Mouse (Mus musculus) midbrain, embryonic 10.5 days (tissue): ENCODE data around the gene Smpd2. TPM values are rescaled to one million over a fixed set of nuclear protein-coding genes. Genes with fewer than 3 reads are reported as not detected.
A peak's percentile ranks its signal among the peaks of the same experiment; 100 is the strongest.

Experiments
- DNase-seq: peaks from one replicate; pipeline ENCODE4 v3.0.0-alpha.2; 2017; ENCODE audit warnings: low spot score
- H3K27ac ChIP-seq: fragments of 300-500 bp; sonication (generic); replicated peaks from 2 replicates; pipeline ENCODE4 v1.5.1; 2016; ENCODE audit warnings: mild to moderate bottlenecking
- H3K27me3 ChIP-seq: fragments of 300-500 bp; sonication (generic); 2 replicates; pipeline ENCODE4 v1.6.1; 2016; ENCODE audit warnings: low read depth, mild to moderate bottlenecking; ENCODE audit not compliant: poor library complexity, severe bottlenecking
- H3K36me3 ChIP-seq: fragments of 300-500 bp; sonication (generic); 2 replicates; pipeline ENCODE4 v1.6.1; 2016; ENCODE audit warnings: mild to moderate bottlenecking, moderate library complexity
- H3K4me1 ChIP-seq: fragments of 300-500 bp; sonication (generic); 2 replicates; pipeline ENCODE4 v1.6.1; 2016
- H3K4me3 ChIP-seq: fragments of 300-500 bp; sonication (generic); 2 replicates; pipeline ENCODE4 v1.5.1; 2016; ENCODE audit warnings: mild to moderate bottlenecking, moderate library complexity
- H3K9me3 ChIP-seq: fragments of 300-500 bp; sonication (generic); replicated peaks from 2 replicates; pipeline ENCODE4 v1.6.1; 2016; ENCODE audit warnings: mild to moderate bottlenecking
- WGBS: fragments of 180-500 bp; shearing (Covaris S2); methylation state at CpG from one replicate; pipeline ENCODE4 v1.1.7; 2016; 5-methylcytosine and 5-hydroxymethylcytosine counted together
- polyA plus RNA-seq: library from polyadenylated mRNA; unstranded; fragments of >200 nt; fragmentation: Nextera tagmentation; extraction: Ambion mirVana; gene quantifications from 2 replicates; pipeline ENCODE4 v1.2.1, GENCODE M21; 2016

Gene Smpd2
- 68.7 and 72.2 TPM in 2 replicates for polyA plus RNA-seq

- Histone ChIP-seq H3K4me1 (peaks cover 48% of the 10 kb centered on the region), H3K9me3 (no peaks in the 10 kb centered on the region), H3K27me3 (0 out of 2 replicates have a peak, but pooled peaks cover 8% of the 10 kb centered on the region), H3K36me3 (peaks cover 37% of the 10 kb centered on the region), H3K4me3 (peak within 1 kb of the TSS; percentile 74), H3K27ac (peak within 1 kb of the TSS; percentile 92)
- peak; percentile 98 for DNase-seq
- WGBS: under 1% methylated on average over 50 of the region's 50 CpGs
Observed at GRCm38 (mm10) chr10:41489708-41490517, at the start of gene Smpd2, which contains the start of gene Ppil6. Smpd2 (minus strand) TSS chr10:41490369. Ppil6 (plus strand) TSS chr10:41490439.

GRCm38 (mm10) chr10:41538986-41539385 lies 48.8 kb upstream of the Smpd2 start:
- H3K4me1 ChIP-seq: peaks cover 9% of the 10 kb centered on the region
- peaks cover 49% of the 10 kb centered on the region for H3K36me3 ChIP-seq
- no peaks in the 10 kb centered on the region; the same call in 1 of the 2 replicates for H3K9me3 ChIP-seq
- no peak overlapping the region for H3K4me3 ChIP-seq
- DNase-seq: no peak
- no peaks in the 10 kb centered on the region for H3K27me3 ChIP-seq
- no peak overlapping the region for H3K27ac ChIP-seq
- 94% methylated on average over 4 of the region's 4 CpGs for WGBS

- WGBS: 96% methylated on average over 3 of the region's 3 CpGs
- Histone ChIP-seq H3K4me3 (no peak overlapping the region), H3K9me3 (no peaks in the 10 kb centered on the region; the same call in 1 of the 2 replicates), H3K36me3 (peaks cover 59% of the 10 kb centered on the region), H3K27ac (no peak overlapping the region), H3K27me3 (no peaks in the 10 kb centered on the region), H3K4me1 (peaks cover 8% of the 10 kb centered on the region)
- DNase-seq: no peak
Observed at GRCm38 (mm10) chr10:41537983-41538330, 47.8 kb upstream of the Smpd2 start.

DNA sequence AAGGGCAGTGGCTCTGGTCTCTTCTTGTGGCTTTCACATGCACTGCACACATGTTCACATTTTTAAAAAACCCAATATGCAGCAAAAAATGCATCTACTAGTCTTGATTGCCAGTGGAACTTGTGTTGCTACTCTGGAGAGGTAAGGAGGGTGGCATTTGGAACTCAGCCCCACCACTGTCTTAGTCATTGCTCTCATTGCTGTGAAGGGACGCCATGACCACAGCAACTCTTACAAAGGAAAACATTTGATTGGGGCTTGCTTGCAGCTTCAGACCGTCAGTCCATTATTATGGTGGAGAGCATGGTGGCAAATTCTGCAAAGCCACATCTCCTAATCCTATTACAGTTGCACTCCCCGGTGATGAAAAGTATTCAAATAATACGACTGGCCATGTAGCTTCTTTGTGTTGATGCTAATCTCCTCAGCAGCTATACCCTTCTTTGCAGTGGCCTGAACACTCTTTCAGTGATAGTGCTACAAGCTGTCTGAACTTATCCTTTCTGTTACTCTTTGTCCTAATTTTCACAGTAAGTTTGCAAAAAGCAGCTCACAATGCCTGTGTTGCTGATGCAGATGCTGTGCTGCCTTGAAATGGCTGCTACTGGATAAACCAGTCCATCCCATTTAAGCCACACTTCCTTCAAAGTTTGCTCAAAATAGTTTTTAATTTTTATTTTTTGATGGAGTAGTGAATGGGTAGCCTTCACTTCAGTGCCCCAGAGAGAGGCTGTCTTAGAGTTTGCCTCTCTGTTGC lies 47.2 kb upstream of the Smpd2 start:
- no peak for DNase-seq
- Histone ChIP-seq H3K27ac (no peak overlapping the region), H3K4me3 (no peak overlapping the region), H3K4me1 (peaks cover 8% of the 10 kb centered on the region), H3K36me3 (peaks cover 65% of the 10 kb centered on the region), H3K9me3 (no peaks in the 10 kb centered on the region; the same call in 1 of the 2 replicates), H3K27me3 (no peaks in the 10 kb centered on the region)
- 62% methylated on average over 4 of the region's 4 CpGs for WGBS

DNA sequence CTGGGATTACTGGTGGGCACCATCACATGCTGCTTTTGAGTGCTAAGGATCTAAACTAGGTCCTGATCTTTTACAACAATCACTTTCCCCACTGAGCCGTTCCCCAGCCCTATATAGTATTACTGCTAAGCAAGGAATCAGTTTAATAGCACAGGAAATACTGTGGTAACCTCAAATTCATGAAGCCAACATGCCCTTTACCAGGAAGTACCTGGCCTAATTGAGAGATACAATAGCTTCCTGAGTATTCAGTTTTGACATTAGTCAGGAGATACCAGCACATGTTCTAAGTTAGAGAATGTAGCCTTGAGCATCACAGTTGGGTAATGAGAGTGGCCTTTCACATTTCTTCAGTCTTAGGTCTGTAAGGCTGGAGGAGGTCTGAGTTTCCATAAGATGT lies 46.5 kb upstream of the Smpd2 start:
- peaks cover 8% of the 10 kb centered on the region for H3K4me1 ChIP-seq
- H3K4me3 ChIP-seq: no peak overlapping the region
- H3K27me3 ChIP-seq: no peaks in the 10 kb centered on the region
- H3K36me3 ChIP-seq: peaks cover 72% of the 10 kb centered on the region
- no peaks in the 10 kb centered on the region; the same call in 1 of the 2 replicates for H3K9me3 ChIP-seq
- no peak overlapping the region for H3K27ac ChIP-seq
- no peak for DNase-seq
- WGBS: 98% methylated on average over 1 of the region's 1 CpGs

DNA sequence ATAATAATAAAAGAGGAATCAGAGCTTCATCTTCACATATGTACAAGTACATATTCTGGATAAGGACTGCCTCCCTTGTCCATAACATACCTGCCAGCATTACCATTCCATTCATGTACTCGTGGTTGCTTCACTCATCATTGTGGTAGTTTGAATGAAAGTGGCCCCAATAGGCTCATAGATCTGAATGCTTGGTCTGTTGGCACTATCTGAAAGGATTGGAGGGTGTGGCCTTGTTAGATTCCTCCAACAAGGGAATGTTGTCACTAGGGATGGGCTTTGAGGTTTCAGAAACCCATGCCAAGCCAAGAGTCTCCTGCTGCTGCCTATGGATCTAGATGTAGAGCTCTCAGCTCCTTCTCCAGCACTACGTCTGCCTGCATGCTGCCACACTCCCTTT lies 45.8 kb upstream of the Smpd2 start:
- Histone ChIP-seq H3K36me3 (peaks cover 79% of the 10 kb centered on the region), H3K4me3 (no peak overlapping the region), H3K27me3 (no peaks in the 10 kb centered on the region), H3K9me3 (no peaks in the 10 kb centered on the region; the same call in 1 of the 2 replicates), H3K27ac (no peak overlapping the region), H3K4me1 (peaks cover 8% of the 10 kb centered on the region)
- no peak for DNase-seq
- WGBS: 92% methylated on average over 2 of the region's 2 CpGs

DNA sequence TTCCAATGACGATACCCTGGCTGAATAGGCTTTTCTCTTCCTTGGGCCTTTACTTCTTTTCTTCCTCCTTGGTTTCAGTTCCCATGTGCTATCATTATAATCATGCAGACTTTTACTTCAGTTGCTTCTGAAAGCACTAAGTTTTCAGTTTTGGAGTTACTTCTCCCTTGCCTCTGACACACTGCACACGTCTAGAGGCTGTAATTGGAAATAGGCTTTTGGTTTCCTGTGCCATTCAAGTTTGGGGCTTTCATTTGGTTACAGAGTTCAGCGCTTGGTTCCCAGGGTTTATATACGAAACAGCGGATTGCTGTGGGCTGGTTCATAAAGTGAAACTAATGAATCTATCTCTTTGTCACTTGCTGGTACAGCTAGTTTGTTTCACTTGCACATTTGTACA lies 39.8 kb upstream of the Smpd2 start:
- Histone ChIP-seq H3K4me1 (no peaks in the 10 kb centered on the region), H3K36me3 (peaks cover 98% of the 10 kb centered on the region), H3K27me3 (no peaks in the 10 kb centered on the region), H3K27ac (no peak overlapping the region), H3K9me3 (no peaks in the 10 kb centered on the region; the same call in 1 of the 2 replicates), H3K4me3 (no peak overlapping the region)
- DNase-seq: no peak
- WGBS: 95% methylated on average over 5 of the region's 5 CpGs

DNA sequence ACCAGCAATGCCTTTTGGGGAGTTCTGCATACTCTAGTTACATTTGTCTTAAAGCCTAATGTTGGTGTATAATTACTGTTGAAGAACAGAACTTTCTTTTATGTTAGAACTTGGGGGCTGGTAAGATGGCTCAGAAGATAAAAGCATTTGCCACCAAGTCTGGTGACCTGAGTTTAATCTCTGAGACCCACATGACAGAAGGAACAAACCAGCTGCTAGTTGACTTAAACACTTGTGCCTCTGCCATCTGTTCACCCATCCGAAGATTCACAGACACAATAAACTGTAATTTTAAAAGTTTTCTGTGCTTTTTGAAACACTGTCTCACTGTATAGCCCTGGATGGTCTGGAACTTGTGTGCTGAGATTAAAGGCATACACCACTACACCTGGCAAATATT lies 35.5 kb upstream of the Smpd2 start:
- WGBS: 88% methylated on average over 1 of the region's 1 CpGs
- H3K27me3 ChIP-seq: no peaks in the 10 kb centered on the region
- no peak overlapping the region for H3K4me3 ChIP-seq
- peaks cover 81% of the 10 kb centered on the region for H3K36me3 ChIP-seq
- H3K9me3 ChIP-seq: no peaks in the 10 kb centered on the region
- no peak for DNase-seq
- no peak overlapping the region for H3K27ac ChIP-seq
- peaks cover 26% of the 10 kb centered on the region for H3K4me1 ChIP-seq

DNA sequence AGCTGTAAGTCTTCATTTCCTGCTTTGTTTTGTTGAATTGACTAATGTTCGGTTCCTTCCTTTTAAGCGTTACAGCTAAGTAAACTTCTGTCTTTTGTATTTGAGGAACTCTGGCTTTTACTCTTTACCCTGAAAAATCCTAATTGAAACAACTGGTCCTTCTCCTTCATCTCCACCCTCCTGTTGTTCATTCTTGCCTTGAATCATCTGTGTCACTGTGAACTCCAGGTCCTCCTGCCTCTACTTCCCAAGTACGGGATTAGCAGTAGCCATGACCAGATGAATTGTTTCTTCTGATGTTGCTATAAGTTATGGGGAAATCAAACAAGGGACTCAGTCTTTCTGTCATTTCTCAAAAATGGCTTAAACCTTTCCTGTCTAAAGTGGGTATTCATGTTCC lies 33.2 kb upstream of the Smpd2 start:
- peaks cover 58% of the 10 kb centered on the region for H3K36me3 ChIP-seq
- H3K4me1 ChIP-seq: peaks cover 28% of the 10 kb centered on the region
- H3K27ac ChIP-seq: no peak overlapping the region
- no peaks in the 10 kb centered on the region for H3K9me3 ChIP-seq
- no peaks in the 10 kb centered on the region for H3K27me3 ChIP-seq
- 92% methylated on average over 3 of the region's 3 CpGs for WGBS
- no peak for DNase-seq
- H3K4me3 ChIP-seq: no peak overlapping the region

GRCm38 (mm10) chr10:41520410-41520673 lies 30.2 kb upstream of the Smpd2 start:
- Histone ChIP-seq H3K27ac (peak overlapping the region; percentile 100), H3K27me3 (no peaks in the 10 kb centered on the region), H3K36me3 (peaks cover 30% of the 10 kb centered on the region), H3K4me1 (peaks cover 34% of the 10 kb centered on the region), H3K4me3 (peak overlapping the region; percentile 74), H3K9me3 (no peaks in the 10 kb centered on the region)
- DNase-seq: no peak
- WGBS: 11% methylated on average over 5 of the region's 5 CpGs

DNA sequence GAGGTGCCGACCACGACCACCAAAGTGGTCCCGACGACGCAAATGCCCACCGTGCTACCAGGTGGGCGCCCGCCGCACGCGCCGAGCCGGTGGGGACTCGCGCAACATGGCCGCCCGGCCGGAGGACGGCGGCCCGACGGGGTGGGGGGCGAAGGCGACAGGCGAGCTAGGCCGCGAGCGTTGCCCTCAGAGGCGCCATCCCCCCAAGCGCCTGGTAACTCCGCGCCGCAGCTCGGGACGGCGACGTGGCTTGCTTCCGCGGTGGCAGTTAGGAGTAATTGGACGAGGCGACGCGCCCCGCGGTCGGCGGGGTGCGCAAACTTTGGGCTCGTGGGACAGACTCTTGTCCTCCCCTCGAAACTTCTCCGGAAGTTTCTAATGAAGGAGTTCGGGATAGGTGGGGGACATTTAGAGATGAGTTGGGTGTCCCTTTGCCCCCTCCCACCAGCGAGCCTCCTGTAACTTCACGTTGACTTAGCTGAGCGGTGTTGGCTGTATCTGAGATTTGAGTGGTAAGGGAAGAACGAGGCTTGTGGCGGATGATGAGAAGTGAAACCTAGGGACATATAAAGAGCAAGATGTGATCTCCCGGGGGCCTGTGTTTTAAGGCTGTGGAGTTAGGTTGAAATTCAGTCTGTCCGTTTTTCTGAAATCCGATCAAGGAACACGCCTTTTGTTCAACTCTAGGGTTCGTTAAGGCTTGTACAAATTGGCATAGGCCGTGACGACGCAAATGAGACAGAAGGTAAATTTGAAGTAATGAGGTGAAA lies 29.7 kb upstream of the Smpd2 start:
- peak overlapping the region; percentile 74 for H3K4me3 ChIP-seq
- peaks cover 24% of the 10 kb centered on the region for H3K36me3 ChIP-seq
- H3K27me3 ChIP-seq: no peaks in the 10 kb centered on the region
- H3K9me3 ChIP-seq: no peaks in the 10 kb centered on the region
- no peak for DNase-seq
- H3K4me1 ChIP-seq: peaks cover 34% of the 10 kb centered on the region
- under 1% methylated on average over 65 of the region's 65 CpGs for WGBS
- H3K27ac ChIP-seq: peak overlapping the region; percentile 100

- H3K27me3 ChIP-seq: no peaks in the 10 kb centered on the region
- WGBS: under 1% methylated on average over 69 of the region's 69 CpGs
- peak; percentile 96 for DNase-seq
- peak within 1 kb of the TSS; percentile 100 for H3K27ac ChIP-seq
- H3K36me3 ChIP-seq: peaks cover 17% of the 10 kb centered on the region
- H3K4me1 ChIP-seq: peaks cover 34% of the 10 kb centered on the region
- H3K9me3 ChIP-seq: no peaks in the 10 kb centered on the region
- peak within 1 kb of the TSS; percentile 74 for H3K4me3 ChIP-seq
Observed at GRCm38 (mm10) chr10:41518981-41519618, 28.9 kb upstream of the Smpd2 start, which contains the start of gene Cd164. Cd164 (plus strand) TSS chr10:41519414.
